Mouse (Mus musculus): Measurements from ENCODE around the gene Gpr65. TPM values are rescaled to one million over a fixed set of nuclear protein-coding genes. Genes with fewer than 3 reads are reported as not detected.

The Gpr65 gene
- polyA plus RNA-seq, 1 experiment from 2014 or later: 2.2 TPM

Other genes with a start within 250 kb of the Gpr65 start
- gene Galc, start 9.2 kb upstream of the Gpr65 start, polyA plus RNA-seq (2016; fragmentation: Nextera tagmentation; extraction: Ambion mirVana): 3.2 and 3.4 TPM in 2 replicates